Mouse (Mus musculus) spleen, postnatal 4 days (tissue): ENCODE data around the gene Clrn1.

ENCODE experiments used
- DNase-seq, 2 experiments: peaks; one replicate each; pipeline ENCODE4 v3.0.0; 2022; ENCODE audit warnings: low spot score in 2 of 2

The Clrn1 gene

GRCm38 (mm10) chr3:58832888-58833287 lies 52.3 kb downstream of the Clrn1 start:
- no peak for DNase-seq

GRCm38 (mm10) chr3:58831586-58831985 lies 53.6 kb downstream of the Clrn1 start:
- no peak for DNase-seq

GRCm38 (mm10) chr3:58829926-58830325 lies 55.2 kb downstream of the Clrn1 start:
- DNase-seq, result no peak

- no peak for DNase-seq
Measured at GRCm38 (mm10) chr3:58828366-58829153, 56.6 kb downstream of the Clrn1 start.

- no peak for DNase-seq
Measured at GRCm38 (mm10) chr3:58826266-58826665, 58.9 kb downstream of the Clrn1 start.

- DNase-seq, result no peak
Measured at GRCm38 (mm10) chr3:58822211-58822610, 62.9 kb downstream of the Clrn1 start, which contains the start of gene Mindy4b-ps. TSS of gene Mindy4b-ps (minus strand) at chr3:58822311.

GRCm38 (mm10) chr3:58817337-58817736 lies 67.8 kb downstream of the Clrn1 start:
- DNase-seq, result no peak

GRCm38 (mm10) chr3:58814191-58814590 lies 70.9 kb downstream of the Clrn1 start:
- no peak for DNase-seq

GRCm38 (mm10) chr3:58810353-58810752 lies 74.8 kb downstream of the Clrn1 start:
- DNase-seq, result no peak

- DNase-seq, result no peak
Measured at GRCm38 (mm10) chr3:58809111-58809915, 75.8 kb downstream of the Clrn1 start.

GRCm38 (mm10) chr3:58808636-58809035 lies 76.5 kb downstream of the Clrn1 start:
- DNase-seq, result no peak

- no peak for DNase-seq
Measured at GRCm38 (mm10) chr3:58804745-58805144, 80.4 kb downstream of the Clrn1 start.

- DNase-seq, result no peak
Measured at GRCm38 (mm10) chr3:58798676-58799075, 86.5 kb downstream of the Clrn1 start.

- DNase-seq, result no peak
Measured at GRCm38 (mm10) chr3:58798245-58798644, 86.9 kb downstream of the Clrn1 start.
